Mouse (Mus musculus) myocyte (in vitro differentiated cells): Measurements from ENCODE around the gene Anks1b.

ENCODE experiments used
- MAX ChIP-seq: IDR thresholded peaks from one replicate; pipeline ENCODE4 v1.6.1; 2011; ENCODE audit warnings: low read depth, mild to moderate bottlenecking, control low read depth
- POLR2A ChIP-seq: IDR thresholded peaks from one replicate; pipeline ENCODE4 v1.6.1; 2011; ENCODE audit warnings: low read depth, mild to moderate bottlenecking, control low read depth, moderate library complexity; ENCODE audit not compliant: insufficient read length
- REST ChIP-seq: IDR thresholded peaks from one replicate; pipeline ENCODE4 v1.6.1; 2011; ENCODE audit warnings: mild to moderate bottlenecking, control low read depth, moderate library complexity; ENCODE audit not compliant: insufficient read depth, insufficient read length

- TF ChIP-seq MAX (no peak), POLR2A (no peak), REST (no peak)
Observed at GRCm38 (mm10) chr10:90033037-90033436, 159.7 kb downstream of the Anks1b start.
